1 mouse cellular context compared by ENCODE assay signal in genomic region chr14:18300676-18301075, GRCm38 (mm10).
TF ChIP-seq lines count a peak whose summit lies in the region.

No protein-coding gene starts in this region.

TF ChIP-seq in MEL, 35 proteins besides CTCF, POLR2A, EP300 and RAD21 (continued from another document):
- TF ChIP-seq HCFC1 (IDR thresholded peaks at IDR 0.05; ENCODE audit: low read depth, low read length) (no peak), USF1 (IDR thresholded peaks at IDR 0.05; ENCODE audit: low read depth, low read length) (no peak), MYC (IDR thresholded peaks at IDR 0.05; ENCODE audit: low read depth, low read length) (no peak), SMC3 (IDR thresholded peaks at IDR 0.05; ENCODE audit: low read depth, low read length) (no peak), E2F4 (IDR thresholded peaks at IDR 0.05; ENCODE audit: borderline replicate concordance, low read depth, low read length) (no peak)
